In the genomic region with DNA sequence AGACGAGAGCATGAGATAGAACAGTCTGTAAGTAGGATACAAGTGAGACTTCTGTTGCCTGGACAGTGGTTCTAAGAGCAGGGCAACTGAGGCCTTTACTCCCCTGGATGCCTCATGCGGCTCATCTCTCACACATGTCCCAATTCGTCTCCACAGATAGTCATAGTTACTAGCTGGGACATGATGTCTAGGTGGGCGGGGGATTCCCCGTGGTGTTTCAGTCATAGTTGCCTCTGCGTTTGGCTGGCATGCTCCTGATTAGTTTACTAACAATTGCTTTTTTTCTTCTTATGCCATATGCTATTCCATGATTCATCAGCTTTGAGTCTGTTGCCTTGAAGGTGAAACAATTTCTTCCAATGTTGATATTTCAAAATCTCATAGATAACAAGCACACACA, we compare ENCODE assay signal across 17 mouse cellular contexts.
DNase-seq lines count a peak whose midpoint lies in the region; ATAC-seq and TF ChIP-seq lines count a peak whose summit lies in the region.
"Had no signal": no experiment of that assay in that cellular context is flagged by ENCODE, and none has a peak within 500 bp of the region (broad histone marks: within the 10 kb centered on the region; RNA-seq: fewer than 3 reads in every experiment).

No protein-coding gene starts in this region.

- no peaks in the 10 kb centered on the region for H3K4me1 ChIP-seq in liver, embryonic 11.5 days (replicated peaks; ENCODE audit: control insufficient read depth, insufficient read depth, low read length)
- H3K4me1 ChIP-seq: hindbrain, embryonic 13.5 days had no signal

- no peak overlapping the region for H3K4me3 ChIP-seq in layer of hippocampus, adult 2 months
- no peak overlapping the region for H3K4me3 ChIP-seq in liver, embryonic 11.5 days (ENCODE audit: low read depth, low read length)
- H3K4me3 ChIP-seq: erythroblast, embryonic 14.5 days; hindbrain, embryonic 13.5 days had no signal

- no peaks in the 10 kb centered on the region for H3K9me3 ChIP-seq in liver, embryonic 11.5 days (ENCODE audit: control insufficient read depth, low read length)
- H3K9me3 ChIP-seq: hindbrain, embryonic 13.5 days had no signal

- ATAC-seq in CD4-positive, CD25-positive, alpha-beta regulatory T cell, adult 4 months: peak; percentile 67
- ATAC-seq in liver, embryonic 11.5 days (replicated peaks; ENCODE audit: low FRiP score): no peak
- ATAC-seq: intestine, postnatal 0 days had no signal

- WGBS in liver, embryonic 11.5 days: 75% methylated on average over 6 of the region's 6 CpGs

- intact Hi-C loops in left cerebral cortex, postnatal 25 days (cut with DNase I): no loop called here

- no peaks in the 10 kb centered on the region for H3K36me3 ChIP-seq in liver, embryonic 11.5 days (ENCODE audit: control insufficient read depth, insufficient read depth, low read length)
- H3K36me3 ChIP-seq: hindbrain, embryonic 13.5 days had no signal

- TF ChIP-seq CTCF in layer of hippocampus, adult 2 months (conservative IDR thresholded peaks at IDR 0.05): no peak

- no peaks in the 10 kb centered on the region for H3K27me3 ChIP-seq in liver, embryonic 11.5 days (replicated peaks; ENCODE audit: control insufficient read depth, insufficient read depth, low read length)
- H3K27me3 ChIP-seq: hindbrain, embryonic 13.5 days had no signal

- H3K27ac ChIP-seq in layer of hippocampus, adult 2 months: no peak overlapping the region
- no peak overlapping the region for H3K27ac ChIP-seq in liver, embryonic 11.5 days (ENCODE audit: low read depth, low read length)
- H3K27ac ChIP-seq: hindbrain, embryonic 13.5 days; liver, embryonic 14.5 days had no signal

- no peak overlapping the region for H3K9ac ChIP-seq in liver, embryonic 11.5 days (ENCODE audit: low read depth, low read length)
- H3K9ac ChIP-seq: hindbrain, embryonic 13.5 days; liver, embryonic 14.5 days had no signal

- no peak overlapping the region for H3K4me2 ChIP-seq in liver, embryonic 11.5 days
- H3K4me2 ChIP-seq: hindbrain, embryonic 13.5 days; midbrain, embryonic 11.5 days had no signal

- peak; percentile 11 to 12 for DNase-seq in B cell, adult 2 months
- DNase-seq in layer of hippocampus, adult 2 months (ENCODE audit: low spot score in 2 of 2): peak; percentile 79 to 80
- DNase-seq in left cerebral cortex, postnatal 25 days (ENCODE audit: low spot score in 2 of 2): peak; percentile 32 to 73
- DNase-seq in testis, postnatal 10 days (ENCODE audit: low spot score): no peak
- no peak for DNase-seq in liver, embryonic 11.5 days (ENCODE audit: low spot score)
- no peak for DNase-seq in kidney, adult 8-10 months
- DNase-seq: adrenal gland, adult 2 months; cerebellum, postnatal 10 days; heart, adult 18-20 months; lung, postnatal 14 days; spleen, adult 18-20 months had no signal

Comparison
In these comparisons a context has a peak if more than half of its experiments do, and no peak if none do; other contexts are left out.
1. DNase-seq: peak in B cell, adult 2 months (2 of 2), layer of hippocampus, adult 2 months (2 of 2) and left cerebral cortex, postnatal 25 days (2 of 2); none in testis, postnatal 10 days (single experiment), liver, embryonic 11.5 days (single experiment) and kidney, adult 8-10 months (0 of 2).